Mouse (Mus musculus) kidney, adult 11 months (tissue): ENCODE measurements around the gene Sorcs2.
A peak's percentile ranks its signal among the peaks of the same experiment; 100 is the strongest.
"Not testable (repeated sequence)": the region's sequence is repeated elsewhere in the genome, so short reads cannot be mapped to it uniquely, and the experiment has no call there.

Experiments used
- DNase-seq: peaks from one replicate; pipeline ENCODE4 v3.0.0; 2022

Gene Sorcs2

GRCm38 (mm10) chr5:36293109-36293900 lies 104.6 kb downstream of the Sorcs2 start:
- DNase-seq, result peak; percentile 52

- no peak for DNase-seq
These were observed 105.6 kb downstream of the Sorcs2 start for GRCm38 (mm10) chr5:36292321-36292720.

- peak; percentile 12 for DNase-seq
These were observed 106.7 kb downstream of the Sorcs2 start for GRCm38 (mm10) chr5:36291191-36291590.

- no peak for DNase-seq
These were observed 112.5 kb downstream of the Sorcs2 start for GRCm38 (mm10) chr5:36285405-36285804.

GRCm38 (mm10) chr5:36279896-36280295 lies 118.0 kb downstream of the Sorcs2 start:
- DNase-seq, result no peak

- no peak for DNase-seq
These were observed 123.1 kb downstream of the Sorcs2 start for GRCm38 (mm10) chr5:36274684-36275394.

- no peak for DNase-seq
These were observed 130.7 kb downstream of the Sorcs2 start for GRCm38 (mm10) chr5:36267194-36267769.

GRCm38 (mm10) chr5:36260862-36261261 lies 137.1 kb downstream of the Sorcs2 start:
- DNase-seq, result no peak

- no peak for DNase-seq
These were observed 138.2 kb downstream of the Sorcs2 start for GRCm38 (mm10) chr5:36259691-36260124.

GRCm38 (mm10) chr5:36258387-36259181 lies 139.4 kb downstream of the Sorcs2 start:
- no peak for DNase-seq

GRCm38 (mm10) chr5:36257008-36257407 lies 140.9 kb downstream of the Sorcs2 start:
- no peak for DNase-seq

GRCm38 (mm10) chr5:36254642-36255516 lies 143.1 kb downstream of the Sorcs2 start:
- DNase-seq, result no peak

- DNase-seq, result no peak
These were observed 145.0 kb downstream of the Sorcs2 start for GRCm38 (mm10) chr5:36252746-36253504.

GRCm38 (mm10) chr5:36248022-36248421 lies 149.9 kb downstream of the Sorcs2 start:
- DNase-seq, result no peak

- DNase-seq, result not testable (repeated sequence)
These were observed 160.4 kb downstream of the Sorcs2 start for GRCm38 (mm10) chr5:36237526-36237925.

GRCm38 (mm10) chr5:36230301-36230780 lies 167.6 kb downstream of the Sorcs2 start:
- no peak for DNase-seq

GRCm38 (mm10) chr5:36228405-36229370 lies 169.3 kb downstream of the Sorcs2 start:
- peak; percentile 17 for DNase-seq

GRCm38 (mm10) chr5:36226296-36226695 lies 171.6 kb downstream of the Sorcs2 start:
- DNase-seq, result no peak

GRCm38 (mm10) chr5:36225855-36226254 lies 172.1 kb downstream of the Sorcs2 start:
- no peak for DNase-seq

- no peak for DNase-seq
These were observed 174.2 kb downstream of the Sorcs2 start for GRCm38 (mm10) chr5:36223787-36224186.
